ENCODE assay signal across 16 mouse cellular contexts in the genomic region with DNA sequence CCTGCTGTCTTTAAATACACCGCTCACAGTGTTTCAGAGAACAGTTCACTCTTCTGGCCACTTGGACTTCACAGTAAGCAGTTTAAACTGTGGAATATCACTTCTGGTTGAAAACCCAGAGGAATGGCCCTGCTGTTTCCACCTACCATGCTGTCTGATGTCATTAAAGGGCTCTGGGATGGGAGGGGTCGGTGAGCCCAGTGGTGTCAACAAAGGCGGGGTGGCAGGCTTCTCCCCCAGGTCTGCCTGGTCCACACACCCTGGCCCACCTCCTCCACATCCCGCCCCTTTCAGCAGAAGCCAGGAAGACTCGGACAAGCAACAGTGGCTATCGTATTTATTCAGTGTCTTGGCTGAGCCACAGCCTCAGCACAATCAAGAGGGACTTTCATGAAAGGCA. TPM values are rescaled to one million over a fixed set of nuclear protein-coding genes. Genes with fewer than 3 reads are reported as not detected.
DNase-seq lines count a peak whose midpoint lies in the region; ATAC-seq lines count a peak whose summit lies in the region.
"Had no signal": no experiment of that assay in that cellular context is flagged by ENCODE, and none has a peak within 500 bp of the region (broad histone marks: within the 10 kb centered on the region; RNA-seq: fewer than 3 reads in every experiment).

No protein-coding gene starts in this region.

- H3K27me3 ChIP-seq in heart, embryonic 15.5 days = no peaks in the 10 kb centered on the region
- no peaks in the 10 kb centered on the region for H3K27me3 ChIP-seq in midbrain, embryonic 11.5 days (ENCODE audit: control insufficient read depth, insufficient read depth, low read length)
- H3K27me3 ChIP-seq in midbrain, embryonic 13.5 days = no peaks in the 10 kb centered on the region
- no peaks in the 10 kb centered on the region for H3K27me3 ChIP-seq in embryonic facial prominence, embryonic 10.5 days (replicated peaks; ENCODE audit: low read depth, poor library complexity, severe bottlenecking)

- H3K9ac ChIP-seq in heart, embryonic 15.5 days = no peak overlapping the region; the same call in 1 of the 2 replicates
- H3K9ac ChIP-seq in midbrain, embryonic 11.5 days (ENCODE audit: low read length) = no peak overlapping the region
- H3K9ac ChIP-seq in midbrain, embryonic 13.5 days (replicated peaks) = no peak overlapping the region

- H3K27ac ChIP-seq in heart, embryonic 15.5 days = peak overlapping the region; percentile 34; the same call in 1 of the 2 replicates
- no peak overlapping the region for H3K27ac ChIP-seq in midbrain, embryonic 11.5 days (ENCODE audit: low read depth, low read length)
- no peak overlapping the region for H3K27ac ChIP-seq in midbrain, embryonic 13.5 days
- peak overlapping the region; percentile 40; the same call in 1 of the 2 replicates for H3K27ac ChIP-seq in embryonic facial prominence, embryonic 10.5 days (replicated peaks)
- H3K27ac ChIP-seq: limb, embryonic 10.5 days had no signal

- ATAC-seq in heart, embryonic 15.5 days (replicated peaks; ENCODE audit: insufficient number of reproducible peaks, insufficient read depth, low FRiP score, low read depth) = peak; percentile 55; the same call in 1 of the 2 replicates
- peak; percentile 67 for ATAC-seq in midbrain, embryonic 11.5 days (ENCODE audit: low FRiP score)
- no peak; the same call in 1 of the 2 replicates for ATAC-seq in midbrain, embryonic 13.5 days
- ATAC-seq: intestine, embryonic 16.5 days had no signal

- H3K36me3 ChIP-seq in heart, embryonic 15.5 days = peaks cover 8% of the 10 kb centered on the region; the same call in 1 of the 2 replicates
- H3K36me3 ChIP-seq in midbrain, embryonic 11.5 days (ENCODE audit: control insufficient read depth, insufficient read depth, low read length) = 0 out of 2 replicates have a peak, but pooled peaks cover 5% of the 10 kb centered on the region
- peaks cover 25% of the 10 kb centered on the region for H3K36me3 ChIP-seq in midbrain, embryonic 13.5 days
- H3K36me3 ChIP-seq in embryonic facial prominence, embryonic 10.5 days (replicated peaks) = peaks cover 4% of the 10 kb centered on the region; the same call in 1 of the 2 replicates
- H3K36me3 ChIP-seq: limb, embryonic 10.5 days had no signal

- H3K4me3 ChIP-seq in heart, embryonic 15.5 days = no peak overlapping the region
- no peak overlapping the region for H3K4me3 ChIP-seq in midbrain, embryonic 11.5 days (ENCODE audit: low read depth, low read length)
- H3K4me3 ChIP-seq in midbrain, embryonic 13.5 days (replicated peaks) = no peak overlapping the region
- H3K4me3 ChIP-seq in embryonic facial prominence, embryonic 10.5 days = no peak overlapping the region
- H3K4me3 ChIP-seq: limb, embryonic 10.5 days had no signal

- no peak overlapping the region for H3K4me2 ChIP-seq in heart, embryonic 15.5 days
- H3K4me2 ChIP-seq in midbrain, embryonic 11.5 days = no peak overlapping the region
- H3K4me2 ChIP-seq in midbrain, embryonic 13.5 days (replicated peaks) = no peak overlapping the region

- no peak for DNase-seq in heart, adult 9 months (ENCODE audit: low spot score in 2 of 2)
- no peak for DNase-seq in midbrain, embryonic 11.5 days (ENCODE audit: low spot score, missing footprints)
- no peak for DNase-seq in embryonic facial prominence, embryonic 10.5 days (ENCODE audit: low spot score)
- peak; percentile 69 for DNase-seq in induced T-regulatory cell, adult 2 months (ENCODE audit: low read depth)
- no peak for DNase-seq in neural tube, embryonic 10.5 days (ENCODE audit: extremely low spot score, low spot score)
- DNase-seq in lung, postnatal 10 days = no peak
- DNase-seq: adrenal gland, adult 8-10 months; cerebellum, adult 9-11 months; gastrocnemius, postnatal 25 days; thymus, postnatal 25 days had no signal

- peaks cover 23% of the 10 kb centered on the region for H3K4me1 ChIP-seq in heart, embryonic 15.5 days (replicated peaks)
- peaks cover 18% of the 10 kb centered on the region for H3K4me1 ChIP-seq in midbrain, embryonic 11.5 days (ENCODE audit: control insufficient read depth, insufficient read depth, low read length)
- peaks cover 30% of the 10 kb centered on the region for H3K4me1 ChIP-seq in midbrain, embryonic 13.5 days (replicated peaks)
- H3K4me1 ChIP-seq in embryonic facial prominence, embryonic 10.5 days = peaks cover 65% of the 10 kb centered on the region

- H3K9me3 ChIP-seq in heart, embryonic 15.5 days (replicated peaks) = no peaks in the 10 kb centered on the region
- H3K9me3 ChIP-seq in midbrain, embryonic 11.5 days (ENCODE audit: control insufficient read depth, low read length) = no peaks in the 10 kb centered on the region
- no peaks in the 10 kb centered on the region for H3K9me3 ChIP-seq in midbrain, embryonic 13.5 days
- H3K9me3 ChIP-seq in embryonic facial prominence, embryonic 10.5 days = no peaks in the 10 kb centered on the region
- H3K9me3 ChIP-seq: limb, embryonic 10.5 days had no signal

- 56% methylated on average over 6 of the region's 6 CpGs for WGBS in heart, embryonic 15.5 days
- 40% methylated on average over 6 of the region's 6 CpGs for WGBS in midbrain, embryonic 11.5 days
- 27% methylated on average over 6 of the region's 6 CpGs for WGBS in midbrain, embryonic 13.5 days
- WGBS in embryonic facial prominence, embryonic 10.5 days = 39% methylated on average over 6 of the region's 6 CpGs

RNA-seq across cellular contexts. Expression of gene Tigit, which starts 44.7 kb away (rescaled TPM):
- polyA plus RNA-seq in heart, embryonic 15.5 days (2015; fragmentation: Nextera tagmentation; extraction: Ambion mirVana) = not detected in 2 replicates
- not detected in 2 replicates for polyA plus RNA-seq in midbrain, embryonic 11.5 days (2014; fragmentation: Nextera tagmentation; extraction: Ambion mirVana)
- polyA plus RNA-seq in midbrain, embryonic 13.5 days (2015; fragmentation: Nextera tagmentation; extraction: Ambion mirVana) = not detected in 2 replicates
- not detected in 2 replicates for polyA plus RNA-seq in embryonic facial prominence, embryonic 10.5 days (2016; fragmentation: Nextera tagmentation; extraction: Ambion mirVana)
- polyA plus RNA-seq: intestine, embryonic 16.5 days; limb, embryonic 10.5 days; liver, embryonic 16.5 days; stomach, embryonic 14.5 days had no signal

Comparison
In these comparisons a context has a peak if more than half of its experiments do, and no peak if none do; other contexts are left out.
1. H3K27ac ChIP-seq: peak in heart, embryonic 15.5 days (single experiment) and embryonic facial prominence, embryonic 10.5 days (single experiment); none in midbrain, embryonic 11.5 days (single experiment) and midbrain, embryonic 13.5 days (single experiment).